Mouse (Mus musculus) intestine, postnatal 0 days (tissue): ENCODE measurements around the gene Il4i1. TPM values are rescaled to one million over a fixed set of nuclear protein-coding genes. Genes with fewer than 3 reads are reported as not detected.

ENCODE experiments used
- ATAC-seq: fragments of 200-750 bp; cut with Nextera tagmentation; 2 replicates; pipeline ENCODE4 v1.8.0; 2017; ENCODE audit warnings: mild to moderate bottlenecking, moderate TSS enrichment, moderate library complexity
- H3K27ac ChIP-seq: fragments of 300-500 bp; sonication (generic); 2 replicates; pipeline ENCODE4 v1.5.1; 2014; ENCODE audit warnings: mild to moderate bottlenecking, low read depth, low read length, moderate library complexity
- H3K27me3 ChIP-seq: fragments of 300-500 bp; sonication (generic); replicated peaks from 2 replicates; pipeline ENCODE4 v1.6.1; 2014; ENCODE audit warnings: low read length, mixed read lengths; ENCODE audit not compliant: control insufficient read depth, insufficient read depth
- H3K36me3 ChIP-seq: fragments of 300-500 bp; sonication (generic); 2 replicates; pipeline ENCODE4 v1.6.1; 2014; ENCODE audit warnings: mild to moderate bottlenecking, moderate library complexity; ENCODE audit not compliant: control insufficient read depth, insufficient read depth
- H3K4me1 ChIP-seq: fragments of 300-500 bp; sonication (generic); replicated peaks from 2 replicates; pipeline ENCODE4 v1.6.1; 2014; ENCODE audit warnings: antibody characterized with exemption, low read length, mixed read lengths; ENCODE audit not compliant: control insufficient read depth, insufficient read depth
- H3K4me2 ChIP-seq: fragments of 300-500 bp; sonication (generic); replicated peaks from 2 replicates; pipeline ENCODE4 v1.6.1; 2014; ENCODE audit warnings: low read depth, mild to moderate bottlenecking, moderate library complexity
- H3K4me3 ChIP-seq: fragments of 300-500 bp; sonication (generic); 2 replicates; pipeline ENCODE4 v1.5.1; 2014; ENCODE audit warnings: low read depth, low read length
- H3K9ac ChIP-seq: fragments of 300-500 bp; sonication (generic); 2 replicates; pipeline ENCODE4 v1.6.1; 2014; ENCODE audit warnings: mild to moderate bottlenecking, low read depth, low read length
- H3K9me3 ChIP-seq: fragments of 300-500 bp; sonication (generic); 2 replicates; pipeline ENCODE4 v1.6.1; 2016; ENCODE audit warnings: mixed run types; ENCODE audit not compliant: control insufficient read depth
- CTCF ChIP-seq: sonication (generic); IDR thresholded peaks from 2 replicates; pipeline ENCODE4 v1.5.1; 2016; ENCODE audit warnings: low read depth, mild to moderate bottlenecking, control low read depth, antibody characterized with exemption, moderate library complexity
- WGBS: fragments of 180-500 bp; shearing (Covaris S2); extraction: QIAGEN DNeasy Blood & Tissue Kit; methylation state at CpG from one replicate; pipeline ENCODE4 v1.1.7; 2014; 5-methylcytosine and 5-hydroxymethylcytosine counted together
- polyA plus RNA-seq: library from polyadenylated mRNA; unstranded; fragments of >200 nt; fragmentation: Nextera tagmentation; extraction: Ambion mirVana; gene quantifications from 2 replicates; pipeline ENCODE4 v1.2.1, GENCODE M21; 2015

The Il4i1 gene
- polyA plus RNA-seq, 1 experiment from 2014 or later, result 0.82 TPM

DNA sequence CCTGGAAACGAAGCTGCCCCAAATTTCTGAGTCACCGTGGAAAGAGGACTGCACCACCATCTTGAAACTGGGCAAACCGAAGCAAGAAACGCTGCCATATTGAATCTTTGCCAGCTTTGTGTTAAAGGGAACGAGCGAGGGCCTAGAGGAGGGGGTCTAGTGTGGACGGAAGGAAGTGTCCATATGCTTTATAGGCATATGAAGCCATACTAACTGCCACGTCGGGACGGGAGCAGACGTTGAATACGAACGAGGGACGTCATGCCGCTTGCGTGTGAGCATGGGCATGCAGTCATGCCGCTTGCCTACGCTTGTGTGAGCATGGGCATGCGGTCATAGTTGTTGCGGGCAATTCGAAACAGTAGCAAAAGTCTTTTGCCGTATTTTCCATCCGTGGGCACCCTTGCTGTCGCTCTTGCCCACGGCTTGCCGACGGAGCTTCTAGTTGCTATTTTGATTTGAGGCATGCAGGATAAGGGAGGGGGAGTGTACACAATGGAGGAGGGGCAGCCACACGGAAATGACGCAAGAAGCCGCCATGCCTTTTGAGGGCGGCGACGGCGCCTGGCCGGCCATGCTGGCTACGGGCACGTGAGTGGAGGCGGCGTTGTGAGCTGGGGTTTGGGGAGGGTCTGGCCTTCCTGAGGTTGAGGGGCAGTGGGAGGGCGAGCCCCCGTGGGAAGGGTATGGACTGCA, 33.4 kb downstream of the Il4i1 start:
- no peak for TF ChIP-seq CTCF
- H3K4me1 ChIP-seq, result peaks cover 3% of the 10 kb centered on the region; the same call in 1 of the 2 replicates

DNA sequence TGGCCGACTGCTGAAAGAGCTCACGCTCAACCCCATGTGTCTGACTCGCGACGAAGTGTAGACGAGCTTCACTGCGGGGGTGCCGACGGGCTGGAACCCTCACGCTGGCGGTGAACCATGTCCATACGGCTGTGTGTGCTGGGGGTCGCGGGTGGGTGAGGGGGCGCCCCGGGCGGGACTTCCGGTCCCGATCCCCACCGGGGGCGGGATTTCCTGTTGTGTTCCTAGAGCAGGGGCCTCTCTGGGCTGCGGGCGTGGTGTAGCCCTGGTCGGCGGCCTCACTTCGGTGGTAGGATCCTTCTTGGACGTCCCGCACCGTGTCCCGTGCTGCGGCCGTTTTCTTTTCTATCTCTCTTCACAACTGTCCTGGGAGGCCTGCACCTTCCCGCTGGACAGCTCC, 34.0 kb downstream of the Il4i1 start:
- WGBS, result under 1% methylated on average over 32 of the region's 33 CpGs
- Histone ChIP-seq H3K36me3 (peaks cover 25% of the 10 kb centered on the region), H3K9ac (peak overlapping the region; percentile 53), H3K27me3 (no peaks in the 10 kb centered on the region), H3K27ac (peak overlapping the region; percentile 88), H3K9me3 (no peaks in the 10 kb centered on the region), H3K4me2 (peak overlapping the region; percentile 67), H3K4me1 (peaks cover 6% of the 10 kb centered on the region), H3K4me3 (peak overlapping the region; percentile 63)
- TF ChIP-seq CTCF, result no peak
- peak; percentile 20 for ATAC-seq

More for the DNA sequence above, 33.4 kb downstream of the Il4i1 start:
- WGBS, result under 1% methylated on average over 41 of the region's 41 CpGs
- peak overlapping the region; percentile 53 for H3K9ac ChIP-seq
- no peaks in the 10 kb centered on the region for H3K27me3 ChIP-seq
- peak overlapping the region; percentile 63 for H3K4me3 ChIP-seq
- ATAC-seq, result peak; percentile 55
- peak overlapping the region; percentile 88 for H3K27ac ChIP-seq
- H3K9me3 ChIP-seq, result no peaks in the 10 kb centered on the region
- H3K36me3 ChIP-seq, result peaks cover 31% of the 10 kb centered on the region
- H3K4me2 ChIP-seq, result peak overlapping the region; percentile 67

DNA sequence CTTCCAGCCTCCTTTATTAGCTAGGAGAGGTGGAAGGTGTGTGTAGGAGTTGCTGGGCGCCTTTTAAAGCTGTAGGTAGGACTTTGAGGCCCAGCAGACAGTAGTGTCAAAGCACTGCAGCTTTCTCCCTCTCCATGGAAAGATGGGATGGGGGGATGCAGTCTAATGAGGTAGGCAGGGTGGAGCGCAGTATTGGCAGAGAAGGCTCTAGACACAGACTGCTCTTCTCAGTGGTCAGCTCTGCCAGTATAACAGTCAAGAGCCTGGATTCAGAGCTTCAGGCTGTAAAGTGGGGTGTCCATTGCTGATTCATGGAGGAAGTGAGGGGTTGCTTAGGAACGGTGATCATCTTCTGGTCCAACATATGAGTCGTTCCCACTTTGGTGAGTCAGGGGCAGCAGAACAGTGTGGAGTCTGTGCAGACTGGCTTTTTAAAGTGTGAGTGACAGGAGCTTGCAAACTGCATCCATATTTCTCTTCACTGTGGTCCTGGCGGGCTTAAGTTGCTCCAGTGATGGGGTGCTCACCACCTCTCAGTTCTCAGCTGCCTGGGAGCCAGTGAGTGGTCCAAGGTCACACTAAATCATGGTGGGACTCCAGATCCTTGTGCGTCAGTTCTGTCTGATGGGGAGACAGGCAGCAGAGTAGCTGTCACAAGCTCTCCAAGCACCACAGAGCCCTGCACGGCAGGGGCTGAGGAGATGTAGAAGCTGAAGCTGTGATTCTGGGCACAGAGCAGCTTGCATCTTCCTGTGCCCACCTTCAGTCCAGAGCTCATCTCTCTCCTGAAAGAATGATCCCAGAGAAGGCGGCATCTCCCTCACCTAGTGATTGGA, 34.8 kb downstream of the Il4i1 start:
- no peak for ATAC-seq
- TF ChIP-seq CTCF, result no peak

DNA sequence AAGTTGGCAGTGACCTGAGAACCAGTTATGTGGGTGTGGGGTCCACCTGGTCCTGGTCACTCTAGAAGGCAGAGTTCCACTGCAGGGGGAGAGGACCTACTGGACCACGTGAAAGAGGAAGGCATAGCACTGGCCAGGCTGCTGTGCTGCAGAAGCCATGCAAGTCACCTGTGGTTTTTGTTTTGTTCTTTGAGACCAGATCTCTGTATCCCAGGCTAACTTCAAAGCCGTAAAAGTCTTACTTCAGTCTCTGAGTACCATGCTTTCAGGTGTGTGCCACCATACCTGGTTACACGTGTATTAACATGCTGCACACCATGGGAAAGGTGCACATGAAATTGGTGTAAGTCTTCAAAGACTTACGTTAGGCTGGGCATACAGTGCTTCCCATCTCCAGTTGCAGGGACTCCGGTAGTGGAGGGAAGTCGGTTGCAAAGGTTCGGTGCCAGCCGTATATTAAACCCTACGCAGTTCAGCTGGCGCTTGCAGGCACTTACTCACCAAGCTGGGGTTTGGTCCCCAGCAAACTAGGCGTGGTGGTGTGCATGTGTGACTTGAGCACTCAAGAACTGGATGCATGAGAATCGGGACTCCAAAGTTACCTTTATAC, 35.5 kb downstream of the Il4i1 start:
- no peak for ATAC-seq
- no peaks in the 10 kb centered on the region for H3K27me3 ChIP-seq
- 86% methylated on average over 12 of the region's 12 CpGs for WGBS
- peak overlapping the region; percentile 88; the same call in 1 of the 2 replicates for H3K27ac ChIP-seq
- no peaks in the 10 kb centered on the region for H3K9me3 ChIP-seq
- TF ChIP-seq CTCF, result no peak
- peak overlapping the region; percentile 67; the same call in 1 of the 2 replicates for H3K4me2 ChIP-seq
- H3K4me3 ChIP-seq, result no peak overlapping the region
- H3K9ac ChIP-seq, result 0 out of 2 replicates have a peak overlapping the region, but pooled peaks have one; percentile 13
- peaks cover 9% of the 10 kb centered on the region for H3K36me3 ChIP-seq
- H3K4me1 ChIP-seq, result peaks cover 7% of the 10 kb centered on the region

More for the DNA sequence above, 34.8 kb downstream of the Il4i1 start:
- peaks cover 7% of the 10 kb centered on the region for H3K4me1 ChIP-seq
- no peaks in the 10 kb centered on the region for H3K27me3 ChIP-seq
- H3K36me3 ChIP-seq, result peaks cover 16% of the 10 kb centered on the region
- WGBS, result 61% methylated on average over 8 of the region's 8 CpGs
- H3K27ac ChIP-seq, result peak overlapping the region; percentile 88
- peak overlapping the region; percentile 67 for H3K4me2 ChIP-seq
- no peaks in the 10 kb centered on the region for H3K9me3 ChIP-seq
- peak overlapping the region; percentile 53 for H3K9ac ChIP-seq
- peak overlapping the region; percentile 63 for H3K4me3 ChIP-seq

DNA sequence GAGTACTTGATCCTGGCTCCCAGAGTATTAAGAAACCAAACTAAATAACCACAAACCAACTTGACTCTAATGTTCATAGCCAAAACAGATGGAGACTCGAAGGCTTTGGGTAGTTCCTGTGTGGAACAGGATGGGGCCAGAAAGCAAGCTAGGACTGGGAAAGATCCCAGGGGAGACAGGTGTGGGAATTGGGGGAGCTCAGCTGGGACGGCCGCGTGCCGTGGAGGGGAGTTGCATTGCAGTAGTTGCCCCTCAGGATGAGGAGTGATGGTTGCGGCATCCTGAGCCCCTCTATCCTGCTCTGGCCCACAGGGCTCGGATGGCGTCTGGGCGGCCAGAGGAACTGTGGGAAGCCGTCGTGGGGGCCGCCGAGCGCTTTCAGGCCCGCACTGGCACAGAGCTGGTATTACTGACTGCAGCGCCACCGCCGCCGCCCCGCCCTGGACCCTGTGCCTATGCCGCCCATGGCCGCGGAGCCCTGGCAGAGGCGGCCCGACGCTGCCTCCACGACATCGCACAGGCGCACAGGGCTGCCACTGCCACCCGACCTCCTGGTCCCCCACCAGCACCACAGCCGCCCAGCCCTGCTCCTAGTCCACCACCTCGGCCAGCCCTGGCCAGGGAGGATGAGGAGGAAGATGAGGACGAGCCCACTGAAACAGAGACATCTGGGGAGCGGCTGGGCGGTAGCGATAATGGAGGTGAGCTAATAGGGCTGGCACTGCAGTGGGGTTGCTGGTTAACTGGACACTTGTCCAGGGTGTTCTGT, 36.3 kb downstream of the Il4i1 start:
- WGBS, result 86% methylated on average over 36 of the region's 36 CpGs

More for the DNA sequence above, 36.3 kb downstream of the Il4i1 start:
- Histone ChIP-seq H3K4me2 (no peak overlapping the region), H3K27ac (no peak overlapping the region), H3K4me1 (peaks cover 7% of the 10 kb centered on the region), H3K36me3 (peaks cover 6% of the 10 kb centered on the region; the same call in 1 of the 2 replicates), H3K4me3 (no peak overlapping the region), H3K27me3 (no peaks in the 10 kb centered on the region), H3K9me3 (no peaks in the 10 kb centered on the region), H3K9ac (0 out of 2 replicates have a peak overlapping the region, but pooled peaks have one; percentile 13)
- no peak for ATAC-seq
- no peak for TF ChIP-seq CTCF
